Mouse (Mus musculus) liver, adult 2 months (tissue): Measurements from ENCODE around the gene Ttc24. TPM values are rescaled to one million over a fixed set of nuclear protein-coding genes. Genes with fewer than 3 reads are reported as not detected.
A peak's percentile ranks its signal among the peaks of the same experiment; 100 is the strongest.

Source experiments
- DNase-seq: peaks from one replicate; pipeline ENCODE4 v3.0.0-alpha.2; 2011; ENCODE audit warnings: low read depth, low spot score; ENCODE audit errors: extremely low read depth
- H3K27ac ChIP-seq: fragments of 200-500 bp; replicated peaks from 2 replicates; pipeline ENCODE4 v1.5.1; 2012; ENCODE audit warnings: low read depth, mild to moderate bottlenecking, control low read depth, inconsistent platforms, low read length; ENCODE audit not compliant: insufficient read depth
- H3K27me3 ChIP-seq: fragments of 200-500 bp; 2 replicates; pipeline ENCODE4 v1.6.1; 2012; ENCODE audit warnings: mild to moderate bottlenecking, moderate library complexity, low read length, inconsistent platforms; ENCODE audit not compliant: control insufficient read depth, insufficient read depth
- H3K36me3 ChIP-seq: fragments of 200-500 bp; 2 replicates; pipeline ENCODE4 v1.6.1; 2012; ENCODE audit warnings: low read length, inconsistent platforms; ENCODE audit not compliant: control insufficient read depth, insufficient read depth
- H3K4me1 ChIP-seq: fragments of 200-500 bp; 2 replicates; pipeline ENCODE4 v1.6.1; 2011; ENCODE audit warnings: low read length; ENCODE audit not compliant: control insufficient read depth, insufficient read depth
- H3K4me3 ChIP-seq: fragments of 200-500 bp; 2 replicates; pipeline ENCODE4 v1.5.1; 2011; ENCODE audit warnings: low read depth, mild to moderate bottlenecking, control low read depth, low read length, moderate library complexity; ENCODE audit not compliant: insufficient read depth
- H3K79me2 ChIP-seq: fragments of 200-500 bp; 2 replicates; pipeline ENCODE4 v1.6.1; 2012; ENCODE audit warnings: inconsistent platforms, mild to moderate bottlenecking, low read length, moderate library complexity; ENCODE audit not compliant: control insufficient read depth, insufficient read depth
- H3K9ac ChIP-seq: fragments of 200-500 bp; 2 replicates; pipeline ENCODE4 v1.6.1; 2012; ENCODE audit warnings: low read depth, mild to moderate bottlenecking, control low read depth, inconsistent platforms, low read length
- CTCF ChIP-seq: fragments of 200-500 bp; IDR thresholded peaks from 2 replicates; pipeline ENCODE4 v1.5.1; 2011; ENCODE audit warnings: low read depth, low read length, control low read depth
- POLR2A ChIP-seq: fragments of 200-500 bp; IDR thresholded peaks from 2 replicates; pipeline ENCODE4 v1.6.1; 2011; ENCODE audit warnings: low read length, control low read depth; ENCODE audit not compliant: insufficient read depth; ENCODE audit errors: extremely low read depth
- WGBS: fragments of 180-500 bp; shearing (Covaris S2); methylation state at CpG from one replicate; pipeline ENCODE4 v1.1.7; 2018; 5-methylcytosine and 5-hydroxymethylcytosine counted together
- polyA plus RNA-seq: library from polyadenylated mRNA; depleted of rRNA; stranded (reverse); fragments of >200 nt; gene quantifications from 2 replicates; pipeline ENCODE4 v1.2.3, GENCODE M21; 2012
- total RNA-seq: library from RNA; depleted of rRNA; stranded (reverse); fragments of >200 nt; gene quantifications from 2 replicates; pipeline ENCODE4 v1.2.3, GENCODE M21; 2014

The Ttc24 gene
- total and polyA plus RNA-seq, 2 experiments: not detected

GRCm38 (mm10) chr3:88085459-88085858 is 7.4 kb upstream of the Ttc24 start:
- DNase-seq: no peak
- Histone ChIP-seq H3K27ac (no peak overlapping the region), H3K36me3 (no peaks in the 10 kb centered on the region), H3K4me1 (no peaks in the 10 kb centered on the region), H3K27me3 (no peaks in the 10 kb centered on the region), H3K4me3 (no peak overlapping the region), H3K79me2 (no peaks in the 10 kb centered on the region), H3K9ac (no peak overlapping the region)
- WGBS: 93% methylated on average over 6 of the region's 9 CpGs
- TF ChIP-seq CTCF: no peak
- no peak for TF ChIP-seq POLR2A

- H3K9ac ChIP-seq: no peak overlapping the region
- H3K27me3 ChIP-seq: no peaks in the 10 kb centered on the region
- DNase-seq: no peak
- no peak overlapping the region for H3K4me3 ChIP-seq
- H3K36me3 ChIP-seq: no peaks in the 10 kb centered on the region
- H3K79me2 ChIP-seq: no peaks in the 10 kb centered on the region
- 93% methylated on average over 2 of the region's 2 CpGs for WGBS
- H3K4me1 ChIP-seq: no peaks in the 10 kb centered on the region
- H3K27ac ChIP-seq: no peak overlapping the region
- TF ChIP-seq CTCF (no peak), POLR2A (no peak)
These were observed 5.9 kb upstream of the Ttc24 start for GRCm38 (mm10) chr3:88084001-88084400.

- WGBS: 10% methylated on average over 4 of the region's 4 CpGs
- TF ChIP-seq POLR2A: no peak
- TF ChIP-seq CTCF: no peak
- Histone ChIP-seq H3K9ac (no peak overlapping the region), H3K4me1 (no peaks in the 10 kb centered on the region), H3K27ac (no peak overlapping the region), H3K79me2 (no peaks in the 10 kb centered on the region), H3K4me3 (no peak overlapping the region), H3K27me3 (no peaks in the 10 kb centered on the region), H3K36me3 (no peaks in the 10 kb centered on the region)
- DNase-seq: no peak
These were observed 4.6 kb upstream of the Ttc24 start for GRCm38 (mm10) chr3:88082663-88083062.

GRCm38 (mm10) chr3:88082224-88082618 is 4.1 kb upstream of the Ttc24 start:
- no peaks in the 10 kb centered on the region for H3K4me1 ChIP-seq
- no peak for TF ChIP-seq CTCF
- no peak for TF ChIP-seq POLR2A
- peak overlapping the region; percentile 42; the same call in 1 of the 2 replicates for H3K4me3 ChIP-seq
- no peak for DNase-seq
- no peaks in the 10 kb centered on the region for H3K79me2 ChIP-seq
- no peaks in the 10 kb centered on the region for H3K36me3 ChIP-seq
- H3K27ac ChIP-seq: no peak overlapping the region
- H3K27me3 ChIP-seq: no peaks in the 10 kb centered on the region
- H3K9ac ChIP-seq: no peak overlapping the region
- 3% methylated on average over 13 of the region's 13 CpGs for WGBS

- Histone ChIP-seq H3K4me1 (no peaks in the 10 kb centered on the region), H3K27ac (no peak within 1 kb of the TSS), H3K36me3 (no peaks in the 10 kb centered on the region), H3K79me2 (no peaks in the 10 kb centered on the region), H3K27me3 (no peaks in the 10 kb centered on the region), H3K4me3 (peak within 1 kb of the TSS; percentile 42; the same call in 1 of the 2 replicates), H3K9ac (no peak within 1 kb of the TSS)
- 19% methylated on average over 33 of the region's 33 CpGs for WGBS
- no peak for TF ChIP-seq POLR2A
- TF ChIP-seq CTCF: no peak
- peak; percentile 77 for DNase-seq
These were observed 3.5 kb upstream of the Ttc24 start, which contains the start of gene Iqgap3 for GRCm38 (mm10) chr3:88081345-88082223. TSS of gene Iqgap3 (plus strand) at chr3:88081971.

- Histone ChIP-seq H3K4me3 (no peak overlapping the region), H3K9ac (no peak overlapping the region), H3K4me1 (no peaks in the 10 kb centered on the region), H3K79me2 (no peaks in the 10 kb centered on the region), H3K36me3 (no peaks in the 10 kb centered on the region), H3K27ac (no peak overlapping the region), H3K27me3 (no peaks in the 10 kb centered on the region)
- WGBS: 26% methylated on average over 8 of the region's 8 CpGs
- no peak for DNase-seq
- TF ChIP-seq POLR2A (no peak), CTCF (no peak)
These were observed 663 bp downstream of the Ttc24 start for GRCm38 (mm10) chr3:88077441-88077840.
